Mouse (Mus musculus) liver, postnatal 0 days (tissue): ENCODE data around the gene Proca1. TPM values are rescaled to one million over a fixed set of nuclear protein-coding genes. Genes with fewer than 3 reads are reported as not detected.
A peak's percentile ranks its signal among the peaks of the same experiment; 100 is the strongest.

ENCODE experiments used
- ATAC-seq: fragments of 200-750 bp; cut with Nextera tagmentation; 2 replicates; pipeline ENCODE4 v1.8.0; 2017; ENCODE audit warnings: mild to moderate bottlenecking, moderate library complexity
- DNase-seq: peaks from one replicate; pipeline ENCODE4 v3.0.0-alpha.2; 2016
- H3K27ac ChIP-seq: fragments of 300-500 bp; sonication (generic); 2 replicates; pipeline ENCODE4 v1.5.1; 2014; ENCODE audit warnings: antibody characterized with exemption, moderate library complexity, mild to moderate bottlenecking, low read depth
- H3K27me3 ChIP-seq: fragments of 300-500 bp; sonication (generic); 2 replicates; pipeline ENCODE4 v1.6.1; 2014; ENCODE audit warnings: low read length, control low read depth, mixed read lengths; ENCODE audit not compliant: insufficient read depth
- H3K36me3 ChIP-seq: fragments of 300-500 bp; sonication (generic); replicated peaks from 2 replicates; pipeline ENCODE4 v1.6.1; 2014; ENCODE audit warnings: mild to moderate bottlenecking, control low read depth, low read length, moderate library complexity, mixed read lengths; ENCODE audit not compliant: insufficient read depth
- H3K4me1 ChIP-seq: fragments of 300-500 bp; sonication (generic); 2 replicates; pipeline ENCODE4 v1.6.1; 2014; ENCODE audit warnings: antibody characterized with exemption, mild to moderate bottlenecking, control low read depth; ENCODE audit not compliant: insufficient read depth
- H3K4me2 ChIP-seq: fragments of 300-500 bp; sonication (generic); 2 replicates; pipeline ENCODE4 v1.6.1; 2014; ENCODE audit warnings: low read depth, mild to moderate bottlenecking, low read length, moderate library complexity, mixed read lengths
- H3K4me3 ChIP-seq: fragments of 300-500 bp; sonication (generic); 2 replicates; pipeline ENCODE4 v1.5.1; 2014; ENCODE audit warnings: low read depth, low read length
- H3K9ac ChIP-seq: fragments of 300-500 bp; sonication (generic); replicated peaks from 2 replicates; pipeline ENCODE4 v1.6.1; 2014; ENCODE audit warnings: mild to moderate bottlenecking, moderate library complexity
- H3K9me3 ChIP-seq: fragments of 300-500 bp; sonication (generic); 2 replicates; pipeline ENCODE4 v1.6.1; 2016; ENCODE audit warnings: mild to moderate bottlenecking, control low read depth, low read length, mixed read lengths
- CTCF ChIP-seq: sonication (generic); IDR thresholded peaks from 2 replicates; pipeline ENCODE4 v1.5.1; 2016; ENCODE audit warnings: antibody characterized with exemption, low read depth
- EP300 ChIP-seq: IDR thresholded peaks from 2 replicates; pipeline ENCODE4 v1.6.1; 2016; ENCODE audit warnings: antibody characterized with exemption, low read depth, mild to moderate bottlenecking
- WGBS: fragments of 180-500 bp; shearing (Covaris S2); extraction: QIAGEN DNeasy Blood & Tissue Kit; methylation state at CpG from one replicate; pipeline ENCODE4 v1.1.7; 2014; ENCODE audit not compliant: insufficient replicate concordance; 5-methylcytosine and 5-hydroxymethylcytosine counted together
- polyA plus RNA-seq: library from polyadenylated mRNA; unstranded; fragments of >200 nt; fragmentation: Nextera tagmentation; extraction: Ambion mirVana; gene quantifications from 2 replicates; pipeline ENCODE4 v1.2.1, GENCODE M21; 2015

Proca1 gene
- polyA plus RNA-seq, 1 experiment from 2014 or later = 1.00 TPM

- Histone ChIP-seq H3K9ac (peak overlapping the region; percentile 8; the same call in 1 of the 2 replicates), H3K4me1 (peaks cover 36% of the 10 kb centered on the region), H3K9me3 (no peaks in the 10 kb centered on the region), H3K36me3 (peaks cover 3% of the 10 kb centered on the region; the same call in 1 of the 2 replicates), H3K4me3 (peak overlapping the region; percentile 29), H3K27ac (peak overlapping the region; percentile 51), H3K27me3 (no peaks in the 10 kb centered on the region), H3K4me2 (peak overlapping the region; percentile 68)
- TF ChIP-seq EP300 (peak; percentile 84), CTCF (no peak)
- WGBS = 34% methylated on average over 19 of the region's 19 CpGs
- DNase-seq (peak; percentile 60), ATAC-seq (0 out of 2 replicates have a peak, but pooled peaks have one; percentile 8)
These were observed 24.4 kb upstream of the Proca1 start for GRCm38 (mm10) chr11:78168541-78169468.

GRCm38 (mm10) chr11:78170306-78170705 is 22.9 kb upstream of the Proca1 start:
- WGBS = 89% methylated on average over 15 of the region's 15 CpGs
- peaks cover 3% of the 10 kb centered on the region; the same call in 1 of the 2 replicates for H3K36me3 ChIP-seq
- DNase-seq = peak; percentile 13
- no peak overlapping the region for H3K9ac ChIP-seq
- no peak overlapping the region for H3K27ac ChIP-seq
- no peaks in the 10 kb centered on the region for H3K9me3 ChIP-seq
- no peak overlapping the region for H3K4me3 ChIP-seq
- ATAC-seq = no peak
- peaks cover 42% of the 10 kb centered on the region for H3K4me1 ChIP-seq
- no peak overlapping the region for H3K4me2 ChIP-seq
- no peak for TF ChIP-seq CTCF
- TF ChIP-seq EP300 = no peak
- H3K27me3 ChIP-seq = no peaks in the 10 kb centered on the region

- Histone ChIP-seq H3K9me3 (no peaks in the 10 kb centered on the region), H3K27ac (no peak overlapping the region), H3K9ac (no peak overlapping the region), H3K36me3 (peaks cover 3% of the 10 kb centered on the region; the same call in 1 of the 2 replicates), H3K27me3 (no peaks in the 10 kb centered on the region), H3K4me1 (peaks cover 39% of the 10 kb centered on the region), H3K4me3 (no peak overlapping the region), H3K4me2 (no peak overlapping the region)
- no peak for ATAC-seq
- TF ChIP-seq EP300 (no peak), CTCF (peak; percentile 49)
- WGBS = 69% methylated on average over 4 of the region's 4 CpGs
- DNase-seq = peak; percentile 11
These were observed 21.9 kb upstream of the Proca1 start for GRCm38 (mm10) chr11:78171328-78171727.

- peaks cover 34% of the 10 kb centered on the region for H3K4me1 ChIP-seq
- peaks cover 3% of the 10 kb centered on the region; the same call in 1 of the 2 replicates for H3K36me3 ChIP-seq
- H3K27me3 ChIP-seq = no peaks in the 10 kb centered on the region
- no peaks in the 10 kb centered on the region for H3K9me3 ChIP-seq
- H3K9ac ChIP-seq = no peak overlapping the region
- DNase-seq = peak; percentile 33
- 88% methylated on average over 16 of the region's 16 CpGs for WGBS
- no peak overlapping the region for H3K4me3 ChIP-seq
- ATAC-seq = no peak
- H3K27ac ChIP-seq = no peak overlapping the region
- H3K4me2 ChIP-seq = no peak overlapping the region
- TF ChIP-seq EP300 = no peak
- peak; percentile 61 for TF ChIP-seq CTCF
These were observed 21.0 kb upstream of the Proca1 start for GRCm38 (mm10) chr11:78172034-78172747.

- no peaks in the 10 kb centered on the region for H3K9me3 ChIP-seq
- no peaks in the 10 kb centered on the region for H3K36me3 ChIP-seq
- ATAC-seq = no peak
- H3K4me2 ChIP-seq = no peak overlapping the region
- 81% methylated on average over 19 of the region's 19 CpGs for WGBS
- no peaks in the 10 kb centered on the region for H3K27me3 ChIP-seq
- H3K4me3 ChIP-seq = no peak overlapping the region
- H3K9ac ChIP-seq = no peak overlapping the region
- TF ChIP-seq EP300 (no peak), CTCF (no peak)
- H3K4me1 ChIP-seq = peaks cover 34% of the 10 kb centered on the region
- peak; percentile 31 for DNase-seq
- no peak overlapping the region for H3K27ac ChIP-seq
These were observed 20.3 kb upstream of the Proca1 start for GRCm38 (mm10) chr11:78172748-78173383.
